Comparison of ENCODE assay signal across 17 mouse cellular contexts in the genomic region with DNA sequence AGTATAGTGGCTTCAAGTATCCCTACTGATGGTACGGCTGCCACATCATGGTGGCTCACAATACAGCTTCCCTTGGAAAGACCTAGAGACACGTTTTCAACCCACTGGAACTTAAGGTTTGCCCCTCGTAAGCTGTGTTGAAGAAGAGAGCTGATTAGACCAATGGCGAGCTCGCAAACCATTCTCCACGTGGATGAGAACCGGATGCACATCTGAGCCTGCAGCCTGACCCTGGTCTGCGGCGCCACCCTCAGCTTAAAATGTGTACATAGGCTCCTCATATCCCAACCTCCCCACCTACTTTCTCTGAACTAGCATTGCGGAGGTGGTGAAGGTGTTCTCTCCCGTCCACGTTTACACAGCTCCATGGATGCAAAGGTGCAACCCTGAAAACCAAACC. TPM values are rescaled to one million over a fixed set of nuclear protein-coding genes. Genes with fewer than 3 reads are reported as not detected.
DNase-seq lines count a peak whose midpoint lies in the region; ATAC-seq and TF ChIP-seq lines count a peak whose summit lies in the region.
"Had no signal": no experiment of that assay in that cellular context is flagged by ENCODE, and none has a peak within 500 bp of the region (broad histone marks: within the 10 kb centered on the region; RNA-seq: fewer than 3 reads in every experiment).

No protein-coding gene starts in this region.

- no peak for DNase-seq in forebrain, postnatal 0 days
- no peak for DNase-seq in liver, postnatal 0 days
- DNase-seq in ZHBTc4 (ENCODE audit: low read depth, low spot score) = peak; percentile 59
- DNase-seq in thymus, adult 2 months = no peak
- DNase-seq: adrenal gland, adult 8-10 months; adrenal gland, postnatal 36 days; cerebellum, adult 9-10 months; gastrocnemius, postnatal 14 days; heart, postnatal 36 days had no signal

- WGBS in forebrain, postnatal 0 days = 80% methylated on average over 12 of the region's 12 CpGs
- WGBS in forebrain, embryonic 15.5 days = 81% methylated on average over 12 of the region's 12 CpGs
- 75% methylated on average over 12 of the region's 12 CpGs for WGBS in liver, postnatal 0 days (ENCODE audit: insufficient replicate concordance)
- 69% methylated on average over 12 of the region's 12 CpGs for WGBS in liver, embryonic 12.5 days (ENCODE audit: insufficient replicate concordance)
- 95% methylated on average over 12 of the region's 12 CpGs for WGBS in thymus, adult 2 months

- H3K9me3 ChIP-seq in forebrain, postnatal 0 days (ENCODE audit: low read length) = no peaks in the 10 kb centered on the region
- H3K9me3 ChIP-seq in forebrain, embryonic 15.5 days = no peaks in the 10 kb centered on the region
- H3K9me3 ChIP-seq in liver, postnatal 0 days (ENCODE audit: low read length) = no peaks in the 10 kb centered on the region
- no peaks in the 10 kb centered on the region for H3K9me3 ChIP-seq in liver, embryonic 12.5 days (replicated peaks)
- no peaks in the 10 kb centered on the region for H3K9me3 ChIP-seq in ES-Bruce4 (replicated peaks; ENCODE audit: control insufficient read depth, insufficient read depth, low read length, poor library complexity, severe bottlenecking)
- H3K9me3 ChIP-seq: embryonic facial prominence, embryonic 12.5 days; G1E; heart, embryonic 13.5 days; hindbrain, embryonic 15.5 days had no signal

- H3K9ac ChIP-seq in forebrain, postnatal 0 days = no peak overlapping the region
- H3K9ac ChIP-seq in forebrain, embryonic 15.5 days (replicated peaks) = no peak overlapping the region
- no peak overlapping the region for H3K9ac ChIP-seq in liver, postnatal 0 days (replicated peaks)
- no peak overlapping the region for H3K9ac ChIP-seq in liver, embryonic 12.5 days
- H3K9ac ChIP-seq in ES-Bruce4 (ENCODE audit: low read depth, poor library complexity, severe bottlenecking) = no peak overlapping the region
- H3K9ac ChIP-seq: embryonic facial prominence, embryonic 12.5 days; heart, embryonic 13.5 days; hindbrain, embryonic 15.5 days had no signal

- TF ChIP-seq EP300 in liver, postnatal 0 days (IDR thresholded peaks at IDR 0.05; ENCODE audit: low read depth) = no peak
- TF ChIP-seq EP300 in ES-Bruce4 (IDR thresholded peaks at IDR 0.05; ENCODE audit: insufficient read depth, low read depth, low read length) = no peak

- no peak for TF ChIP-seq POLR2A in ES-Bruce4 (IDR thresholded peaks at IDR 0.05; ENCODE audit: insufficient read depth, low read length)
- TF ChIP-seq POLR2A in thymus, adult 2 months (IDR thresholded peaks at IDR 0.05; ENCODE audit: control insufficient read depth, extremely low read depth, insufficient read depth, low read length, poor library complexity) = no peak

- H3K4me3 ChIP-seq in forebrain, postnatal 0 days (ENCODE audit: low read depth, low read length) = no peak overlapping the region
- H3K4me3 ChIP-seq in forebrain, embryonic 15.5 days = no peak overlapping the region
- no peak overlapping the region for H3K4me3 ChIP-seq in liver, postnatal 0 days (ENCODE audit: low read depth, low read length)
- H3K4me3 ChIP-seq in liver, embryonic 12.5 days = no peak overlapping the region
- no peak overlapping the region for H3K4me3 ChIP-seq in ES-Bruce4 (ENCODE audit: low read depth, low read length)
- H3K4me3 ChIP-seq in thymus, adult 2 months (ENCODE audit: control insufficient read depth, insufficient read depth, low read length) = no peak overlapping the region
- H3K4me3 ChIP-seq: embryonic facial prominence, embryonic 12.5 days; heart, embryonic 13.5 days; hindbrain, embryonic 15.5 days had no signal

- H3K36me3 ChIP-seq in forebrain, postnatal 0 days (ENCODE audit: insufficient read depth) = no peaks in the 10 kb centered on the region
- no peaks in the 10 kb centered on the region for H3K36me3 ChIP-seq in forebrain, embryonic 15.5 days
- no peaks in the 10 kb centered on the region for H3K36me3 ChIP-seq in liver, postnatal 0 days (replicated peaks; ENCODE audit: insufficient read depth, low read length)
- no peaks in the 10 kb centered on the region for H3K36me3 ChIP-seq in liver, embryonic 12.5 days
- H3K36me3 ChIP-seq in ES-Bruce4 (ENCODE audit: control insufficient read depth, insufficient read depth, low read length, poor library complexity, severe bottlenecking) = no peaks in the 10 kb centered on the region
- no peaks in the 10 kb centered on the region for H3K36me3 ChIP-seq in thymus, adult 2 months (ENCODE audit: control insufficient read depth, insufficient read depth, low read length)
- H3K36me3 ChIP-seq: embryonic facial prominence, embryonic 12.5 days; G1E; heart, embryonic 13.5 days; hindbrain, embryonic 15.5 days had no signal

- H3K27me3 ChIP-seq in forebrain, postnatal 0 days (ENCODE audit: insufficient read depth, low read length) = no peaks in the 10 kb centered on the region
- no peaks in the 10 kb centered on the region for H3K27me3 ChIP-seq in forebrain, embryonic 15.5 days
- H3K27me3 ChIP-seq in liver, postnatal 0 days (ENCODE audit: insufficient read depth, low read length) = no peaks in the 10 kb centered on the region
- no peaks in the 10 kb centered on the region for H3K27me3 ChIP-seq in liver, embryonic 12.5 days (replicated peaks)
- H3K27me3 ChIP-seq in ES-Bruce4 (ENCODE audit: control insufficient read depth, insufficient read depth, low read length, poor library complexity, severe bottlenecking) = no peaks in the 10 kb centered on the region
- no peaks in the 10 kb centered on the region for H3K27me3 ChIP-seq in thymus, adult 2 months (ENCODE audit: control insufficient read depth, insufficient read depth, low read length)
- H3K27me3 ChIP-seq: embryonic facial prominence, embryonic 12.5 days; heart, embryonic 13.5 days; hindbrain, embryonic 15.5 days had no signal

- ATAC-seq in forebrain, postnatal 0 days = no peak
- no peak for ATAC-seq in forebrain, embryonic 15.5 days (replicated peaks)
- no peak for ATAC-seq in liver, postnatal 0 days
- no peak for ATAC-seq in liver, embryonic 12.5 days
- ATAC-seq: forebrain, embryonic 16.5 days had no signal

- no peak overlapping the region for H3K27ac ChIP-seq in forebrain, postnatal 0 days (ENCODE audit: low read depth, low read length)
- H3K27ac ChIP-seq in forebrain, embryonic 15.5 days (replicated peaks) = no peak overlapping the region
- no peak overlapping the region for H3K27ac ChIP-seq in liver, postnatal 0 days (ENCODE audit: low read depth)
- H3K27ac ChIP-seq in liver, embryonic 12.5 days = no peak overlapping the region
- no peak overlapping the region for H3K27ac ChIP-seq in ES-Bruce4 (ENCODE audit: insufficient read depth, low read length)
- no peak overlapping the region for H3K27ac ChIP-seq in thymus, adult 2 months (ENCODE audit: control insufficient read depth, insufficient read depth, low read length)
- H3K27ac ChIP-seq: embryonic facial prominence, embryonic 12.5 days; heart, embryonic 13.5 days; hindbrain, embryonic 15.5 days had no signal

- 0 out of 2 replicates have a peak, but pooled peaks have one; percentile 19 for TF ChIP-seq CTCF in forebrain, postnatal 0 days (IDR thresholded peaks at IDR 0.05; ENCODE audit: low read depth)
- TF ChIP-seq CTCF in liver, postnatal 0 days (IDR thresholded peaks at IDR 0.05; ENCODE audit: low read depth) = peak; percentile 10; the same call in 1 of the 2 replicates
- TF ChIP-seq CTCF in ES-Bruce4 (IDR thresholded peaks at IDR 0.05; ENCODE audit: low read depth, low read length) = peak; percentile 53
- TF ChIP-seq CTCF in thymus, adult 2 months (IDR thresholded peaks at IDR 0.05; ENCODE audit: borderline replicate concordance, control insufficient read depth, extremely low read depth, insufficient read depth, low read length, poor library complexity) = no peak

- H3K4me2 ChIP-seq in forebrain, postnatal 0 days (ENCODE audit: low read depth) = no peak overlapping the region
- no peak overlapping the region for H3K4me2 ChIP-seq in forebrain, embryonic 15.5 days (replicated peaks)
- no peak overlapping the region for H3K4me2 ChIP-seq in liver, postnatal 0 days (ENCODE audit: low read depth, low read length)
- no peak overlapping the region for H3K4me2 ChIP-seq in liver, embryonic 12.5 days
- H3K4me2 ChIP-seq: embryonic facial prominence, embryonic 12.5 days; heart, embryonic 13.5 days; hindbrain, embryonic 15.5 days had no signal

- H3K4me1 ChIP-seq in forebrain, postnatal 0 days (ENCODE audit: insufficient read depth) = no peaks in the 10 kb centered on the region
- H3K4me1 ChIP-seq in forebrain, embryonic 15.5 days = no peaks in the 10 kb centered on the region
- peaks cover 3% of the 10 kb centered on the region; the same call in 1 of the 2 replicates for H3K4me1 ChIP-seq in liver, postnatal 0 days (ENCODE audit: insufficient read depth)
- peaks cover 14% of the 10 kb centered on the region; the same call in 1 of the 2 replicates for H3K4me1 ChIP-seq in liver, embryonic 12.5 days
- H3K4me1 ChIP-seq in ES-Bruce4 (ENCODE audit: control insufficient read depth, insufficient read depth, low read length) = no peaks in the 10 kb centered on the region
- no peaks in the 10 kb centered on the region; the same call in 1 of the 2 replicates for H3K4me1 ChIP-seq in thymus, adult 2 months (replicated peaks; ENCODE audit: control insufficient read depth, insufficient read depth, low read length)
- H3K4me1 ChIP-seq: embryonic facial prominence, embryonic 12.5 days; heart, embryonic 13.5 days; hindbrain, embryonic 15.5 days had no signal

RNA-seq across cellular contexts. Expression of gene P2rx4, which starts 26.1 kb away (rescaled TPM):
- 13.2 and 13.6 TPM in 2 replicates for total RNA-seq in forebrain, postnatal 0 days (2014; rRNA removed)
- polyA plus RNA-seq in forebrain, postnatal 0 days (2015; fragmentation: Nextera tagmentation; extraction: Ambion mirVana) = 10.0 and 11.2 TPM in 2 replicates
- polyA plus RNA-seq in forebrain, embryonic 15.5 days (2015; fragmentation: Nextera tagmentation; extraction: Ambion mirVana) = 8.8 and 9.4 TPM in 2 replicates
- 36.0 and 36.2 TPM in 2 replicates for polyA plus RNA-seq in liver, postnatal 0 days (2015; fragmentation: Nextera tagmentation; extraction: Ambion mirVana)
- 25.6 and 27.1 TPM in 2 replicates for polyA plus RNA-seq in liver, embryonic 12.5 days (2016; fragmentation: Nextera tagmentation; extraction: Ambion mirVana)
- 21.0 and 25.8 TPM in 2 replicates for polyA plus RNA-seq in ES-Bruce4 (2011; ENCODE audit: insufficient read depth, insufficient read length, low read depth, missing spikeins)
- polyA plus RNA-seq in thymus, adult 2 months (2012; rRNA removed) = 41.0 and 51.4 TPM in 2 replicates

RNA-seq across cellular contexts. Expression of gene P2rx7, which starts 37.6 kb away (rescaled TPM):
- total RNA-seq in forebrain, postnatal 0 days (2014; rRNA removed) = 6.0 and 7.2 TPM in 2 replicates
- 1.9 and 2.7 TPM in 2 replicates for polyA plus RNA-seq in forebrain, postnatal 0 days (2015; fragmentation: Nextera tagmentation; extraction: Ambion mirVana)
- polyA plus RNA-seq in forebrain, embryonic 15.5 days (2015; fragmentation: Nextera tagmentation; extraction: Ambion mirVana) = 1.4 and 1.8 TPM in 2 replicates
- 1.7 and 2.1 TPM in 2 replicates for polyA plus RNA-seq in liver, postnatal 0 days (2015; fragmentation: Nextera tagmentation; extraction: Ambion mirVana)
- polyA plus RNA-seq in liver, embryonic 12.5 days (2016; fragmentation: Nextera tagmentation; extraction: Ambion mirVana) = 1.1 and 1.2 TPM in 2 replicates
- polyA plus RNA-seq in ES-Bruce4 (2011; ENCODE audit: insufficient read depth, insufficient read length, low read depth, missing spikeins) = 2.7 and 3.5 TPM in 2 replicates
- 12.9 and 18.5 TPM in 2 replicates for polyA plus RNA-seq in thymus, adult 2 months (2012; rRNA removed)
